Mouse (Mus musculus): ENCODE measurements around the gene Krtap24-1. TPM values are rescaled to one million over a fixed set of nuclear protein-coding genes. Genes with fewer than 3 reads are reported as not detected.
A peak's percentile ranks its signal among the peaks of the same experiment; 100 is the strongest.

Krtap24-1 gene
- total and polyA plus RNA-seq, 2 experiments from 2014 or later: not detected

GRCm38 (mm10) chr16:88640053-88640452 is 28.0 kb upstream of the Krtap24-1 start:
- TF ChIP-seq CTCF (IDR thresholded peaks at IDR 0.05): no peak
- H3K36me3 ChIP-seq (ENCODE audit: insufficient read depth, low read length): no peaks in the 10 kb centered on the region
- H3K4me1 ChIP-seq (ENCODE audit: insufficient read depth, low read length): no peaks in the 10 kb centered on the region
- no peaks in the 10 kb centered on the region for H3K27me3 ChIP-seq (ENCODE audit: insufficient read depth, low read length)
- no peak overlapping the region for H3K27ac ChIP-seq (ENCODE audit: low read depth, low read length)
- no peaks in the 10 kb centered on the region for H3K9me3 ChIP-seq (ENCODE audit: low read length)
- no peak overlapping the region for H3K4me3 ChIP-seq (ENCODE audit: low read depth, low read length)
- no peak for ATAC-seq (ENCODE audit: low FRiP score)
- DNase-seq (ENCODE audit: low spot score): no peak
- H3K9ac ChIP-seq (replicated peaks; ENCODE audit: low read length, poor library complexity, severe bottlenecking): no peak overlapping the region
- H3K4me2 ChIP-seq (ENCODE audit: low read depth, low read length, poor library complexity, severe bottlenecking): no peak overlapping the region
- WGBS: 95% methylated on average over 3 of the region's 3 CpGs

- H3K27ac ChIP-seq (ENCODE audit: low read depth, low read length): no peak overlapping the region
- DNase-seq (ENCODE audit: low spot score) (peak; percentile 42), ATAC-seq (ENCODE audit: low FRiP score) (no peak)
- TF ChIP-seq CTCF (IDR thresholded peaks at IDR 0.05): no peak
- WGBS: 60% methylated on average over 4 of the region's 4 CpGs
- H3K9me3 ChIP-seq (ENCODE audit: low read length): no peaks in the 10 kb centered on the region
- no peaks in the 10 kb centered on the region for H3K27me3 ChIP-seq (ENCODE audit: insufficient read depth, low read length)
- no peak overlapping the region for H3K4me2 ChIP-seq (ENCODE audit: low read depth, low read length, poor library complexity, severe bottlenecking)
- no peak overlapping the region for H3K9ac ChIP-seq (replicated peaks; ENCODE audit: low read length, poor library complexity, severe bottlenecking)
- H3K4me1 ChIP-seq (ENCODE audit: insufficient read depth, low read length): no peaks in the 10 kb centered on the region
- no peaks in the 10 kb centered on the region for H3K36me3 ChIP-seq (ENCODE audit: insufficient read depth, low read length)
- no peak overlapping the region for H3K4me3 ChIP-seq (ENCODE audit: low read depth, low read length)
Observed at GRCm38 (mm10) chr16:88635142-88635541, 23.1 kb upstream of the Krtap24-1 start.

GRCm38 (mm10) chr16:88631474-88631873 is 19.4 kb upstream of the Krtap24-1 start:
- 79% methylated on average over 4 of the region's 4 CpGs for WGBS
- DNase-seq (ENCODE audit: low spot score): no peak
- no peaks in the 10 kb centered on the region for H3K36me3 ChIP-seq (ENCODE audit: insufficient read depth, low read length)
- no peak overlapping the region for H3K4me3 ChIP-seq (ENCODE audit: low read depth, low read length)
- H3K27me3 ChIP-seq (ENCODE audit: insufficient read depth, low read length): no peaks in the 10 kb centered on the region
- H3K4me1 ChIP-seq (ENCODE audit: insufficient read depth, low read length): no peaks in the 10 kb centered on the region
- H3K27ac ChIP-seq (ENCODE audit: low read depth, low read length): no peak overlapping the region
- no peaks in the 10 kb centered on the region for H3K9me3 ChIP-seq (ENCODE audit: low read length)
- no peak overlapping the region for H3K4me2 ChIP-seq (ENCODE audit: low read depth, low read length, poor library complexity, severe bottlenecking)
- no peak overlapping the region for H3K9ac ChIP-seq (replicated peaks; ENCODE audit: low read length, poor library complexity, severe bottlenecking)
- no peak for ATAC-seq (ENCODE audit: low FRiP score)
- no peak for TF ChIP-seq CTCF (IDR thresholded peaks at IDR 0.05)

- H3K4me2 ChIP-seq (ENCODE audit: low read depth, low read length, poor library complexity, severe bottlenecking): no peak within 1 kb of the TSS
- 96% methylated on average over 4 of the region's 4 CpGs for WGBS
- no peak for TF ChIP-seq CTCF (IDR thresholded peaks at IDR 0.05)
- H3K27ac ChIP-seq (ENCODE audit: low read depth, low read length): no peak within 1 kb of the TSS
- H3K9ac ChIP-seq (replicated peaks; ENCODE audit: low read length, poor library complexity, severe bottlenecking): no peak within 1 kb of the TSS
- H3K4me3 ChIP-seq (ENCODE audit: low read depth, low read length): no peak within 1 kb of the TSS
- DNase-seq (ENCODE audit: low spot score): no peak
- H3K9me3 ChIP-seq (ENCODE audit: low read length): no peaks in the 10 kb centered on the region
- no peaks in the 10 kb centered on the region for H3K36me3 ChIP-seq (ENCODE audit: insufficient read depth, low read length)
- H3K4me1 ChIP-seq (ENCODE audit: insufficient read depth, low read length): no peaks in the 10 kb centered on the region
- H3K27me3 ChIP-seq (ENCODE audit: insufficient read depth, low read length): no peaks in the 10 kb centered on the region
- no peak for ATAC-seq (ENCODE audit: low FRiP score)
Observed at GRCm38 (mm10) chr16:88627566-88627965, 15.5 kb upstream of the Krtap24-1 start, which contains the start of gene 2310079G19Rik. TSS of gene 2310079G19Rik (minus strand) at chr16:88627666.

- H3K4me1 ChIP-seq (ENCODE audit: insufficient read depth, low read length): no peaks in the 10 kb centered on the region
- no peaks in the 10 kb centered on the region for H3K36me3 ChIP-seq (ENCODE audit: insufficient read depth, low read length)
- H3K9me3 ChIP-seq (ENCODE audit: low read length): no peaks in the 10 kb centered on the region
- ATAC-seq (ENCODE audit: low FRiP score) (no peak), DNase-seq (ENCODE audit: low spot score) (peak; percentile 48)
- H3K4me3 ChIP-seq (ENCODE audit: low read depth, low read length): no peak overlapping the region
- H3K4me2 ChIP-seq (ENCODE audit: low read depth, low read length, poor library complexity, severe bottlenecking): no peak overlapping the region
- H3K9ac ChIP-seq (replicated peaks; ENCODE audit: low read length, poor library complexity, severe bottlenecking): no peak overlapping the region
- 35% methylated on average over 4 of the region's 4 CpGs for WGBS
- TF ChIP-seq CTCF (IDR thresholded peaks at IDR 0.05): no peak
- H3K27me3 ChIP-seq (ENCODE audit: insufficient read depth, low read length): no peaks in the 10 kb centered on the region
- H3K27ac ChIP-seq (ENCODE audit: low read depth, low read length): no peak overlapping the region
Observed at GRCm38 (mm10) chr16:88612712-88613111, 633 bp upstream of the Krtap24-1 start.

GRCm38 (mm10) chr16:88604570-88604969 is 7.5 kb downstream of the Krtap24-1 start:
- H3K36me3 ChIP-seq (ENCODE audit: insufficient read depth, low read length): no peaks in the 10 kb centered on the region
- WGBS: 91% methylated on average over 6 of the region's 6 CpGs
- no peaks in the 10 kb centered on the region for H3K27me3 ChIP-seq (ENCODE audit: insufficient read depth, low read length)
- no peak for ATAC-seq (ENCODE audit: low FRiP score)
- no peak overlapping the region for H3K9ac ChIP-seq (replicated peaks; ENCODE audit: low read length, poor library complexity, severe bottlenecking)
- H3K4me3 ChIP-seq (ENCODE audit: low read depth, low read length): no peak overlapping the region
- no peaks in the 10 kb centered on the region for H3K9me3 ChIP-seq (ENCODE audit: low read length)
- no peak overlapping the region for H3K27ac ChIP-seq (ENCODE audit: low read depth, low read length)
- H3K4me1 ChIP-seq (ENCODE audit: insufficient read depth, low read length): no peaks in the 10 kb centered on the region
- no peak for DNase-seq (ENCODE audit: low spot score)
- no peak for TF ChIP-seq CTCF (IDR thresholded peaks at IDR 0.05)
- H3K4me2 ChIP-seq (ENCODE audit: low read depth, low read length, poor library complexity, severe bottlenecking): no peak overlapping the region

Measured in midbrain, postnatal 0 days (tissue).